Mouse (Mus musculus) CH12F3 (cell line): Measurements from ENCODE around the gene Cant1.

Experiments used
- in situ Hi-C: fragments of 300-500 bp; cut with MboI; formaldehyde crosslinking; loops from 2 replicates; pipeline ENCODE4 v1.14.3; 2020; ENCODE audit warnings: low sequenced_read_pairs

Gene Cant1

GRCm38 (mm10) chr11:118374506-118374905 lies 44.4 kb downstream of the Cant1 start:
- in situ Hi-C loops: no loop called here

- in situ Hi-C loops: no loop called here
These were observed 46.2 kb downstream of the Cant1 start for GRCm38 (mm10) chr11:118372641-118373040.

GRCm38 (mm10) chr11:118371876-118372275 lies 47.0 kb downstream of the Cant1 start:
- in situ Hi-C loops: no loop called here

- in situ Hi-C loops: loop anchor here (10.0 kb wide), 1 partner anchor 55 kb away; no protein-coding TSS in a partner anchor
These were observed 49.2 kb downstream of the Cant1 start for GRCm38 (mm10) chr11:118369657-118370056.

- in situ Hi-C loops: loop anchor here (10.0 kb wide), 1 partner anchor 54 kb away; no protein-coding TSS in a partner anchor
These were observed 49.6 kb downstream of the Cant1 start for GRCm38 (mm10) chr11:118369251-118369650.

GRCm38 (mm10) chr11:118368330-118368729 lies 50.6 kb downstream of the Cant1 start:
- in situ Hi-C loops: loop anchor here (10.0 kb wide), 1 partner anchor 54 kb away; no protein-coding TSS in a partner anchor

- in situ Hi-C loops: loop anchor here (10.0 kb wide), 1 partner anchor 52 kb away; no protein-coding TSS in a partner anchor
These were observed 52.3 kb downstream of the Cant1 start for GRCm38 (mm10) chr11:118366559-118366958.

- in situ Hi-C loops: loop anchor here (10.0 kb wide), 1 partner anchor 51 kb away; no protein-coding TSS in a partner anchor
These were observed 52.8 kb downstream of the Cant1 start for GRCm38 (mm10) chr11:118366108-118366507.

- in situ Hi-C loops: loop anchor here (10.0 kb wide), 1 partner anchor 50 kb away; no protein-coding TSS in a partner anchor
These were observed 53.7 kb downstream of the Cant1 start for GRCm38 (mm10) chr11:118365171-118365570.

- in situ Hi-C loops: loop anchor here (10.0 kb wide), 1 partner anchor 49 kb away; no protein-coding TSS in a partner anchor
These were observed 54.9 kb downstream of the Cant1 start for GRCm38 (mm10) chr11:118364021-118364420.

- in situ Hi-C loops: loop anchor here (10.0 kb wide), 1 partner anchor 48 kb away; no protein-coding TSS in a partner anchor
These were observed 55.8 kb downstream of the Cant1 start for GRCm38 (mm10) chr11:118362971-118363518.

GRCm38 (mm10) chr11:118362501-118362900 lies 56.4 kb downstream of the Cant1 start:
- in situ Hi-C loops: loop anchor here (10.0 kb wide), 1 partner anchor 48 kb away; no protein-coding TSS in a partner anchor

GRCm38 (mm10) chr11:118360907-118361341 lies 58.0 kb downstream of the Cant1 start:
- in situ Hi-C loops: loop anchor here (10.0 kb wide), 1 partner anchor 46 kb away; no protein-coding TSS in a partner anchor

- in situ Hi-C loops: loop anchor here (10.0 kb wide), 1 partner anchor 46 kb away; no protein-coding TSS in a partner anchor
These were observed 58.4 kb downstream of the Cant1 start for GRCm38 (mm10) chr11:118360491-118360890.
